Mouse (Mus musculus) forebrain, embryonic 14.5 days (tissue): Measurements from ENCODE around the gene Irx4. TPM values are rescaled to one million over a fixed set of nuclear protein-coding genes. Genes with fewer than 3 reads are reported as not detected.
A peak's percentile ranks its signal among the peaks of the same experiment; 100 is the strongest.

ENCODE experiments used
- ATAC-seq: fragments of 200-750 bp; cut with Nextera tagmentation; 2 replicates; pipeline ENCODE4 v1.8.0; 2017; ENCODE audit warnings: mild to moderate bottlenecking, moderate library complexity
- DNase-seq: peaks from one replicate; pipeline ENCODE4 v3.0.0-alpha.2; 2015; ENCODE audit warnings: low spot score
- H3K27ac ChIP-seq: fragments of 300-500 bp; sonication (generic); 2 replicates; pipeline ENCODE4 v1.5.1; 2014; ENCODE audit warnings: low read depth, mild to moderate bottlenecking, control low read depth, low read length, moderate library complexity
- H3K27me3 ChIP-seq: fragments of 300-500 bp; sonication (generic); replicated peaks from 2 replicates; pipeline ENCODE4 v1.6.1; 2014; ENCODE audit warnings: low read length, control low read depth, mixed read lengths; ENCODE audit not compliant: control insufficient read depth, insufficient read depth
- H3K36me3 ChIP-seq: fragments of 300-500 bp; sonication (generic); 2 replicates; pipeline ENCODE4 v1.6.1; 2014; ENCODE audit warnings: low read length, control low read depth; ENCODE audit not compliant: control insufficient read depth, insufficient read depth
- H3K4me1 ChIP-seq: fragments of 300-500 bp; sonication (generic); 2 replicates; pipeline ENCODE4 v1.6.1; 2014; ENCODE audit warnings: antibody characterized with exemption, low read length, control low read depth; ENCODE audit not compliant: control insufficient read depth, insufficient read depth
- H3K4me2 ChIP-seq: fragments of 300-500 bp; sonication (generic); 2 replicates; pipeline ENCODE4 v1.6.1; 2014; ENCODE audit warnings: mild to moderate bottlenecking, control low read depth, low read length
- H3K4me3 ChIP-seq: fragments of 300-500 bp; sonication (generic); 2 replicates; pipeline ENCODE4 v1.5.1; 2014; ENCODE audit warnings: low read depth, low read length, control low read depth
- H3K9ac ChIP-seq: fragments of 300-500 bp; sonication (generic); 2 replicates; pipeline ENCODE4 v1.6.1; 2014; ENCODE audit warnings: mild to moderate bottlenecking, low read length, control low read depth, moderate library complexity
- H3K9me3 ChIP-seq: fragments of 300-500 bp; sonication (generic); replicated peaks from 2 replicates; pipeline ENCODE4 v1.6.1; 2016; ENCODE audit warnings: low read length, control low read depth, mixed read lengths; ENCODE audit not compliant: control insufficient read depth
- WGBS: fragments of 180-500 bp; shearing (Covaris S2); extraction: QIAGEN DNeasy Blood & Tissue Kit; methylation state at CpG from one replicate; pipeline ENCODE4 v1.1.7; 2014; 5-methylcytosine and 5-hydroxymethylcytosine counted together
- polyA plus RNA-seq: library from polyadenylated mRNA; unstranded; fragments of >200 nt; fragmentation: Nextera tagmentation; extraction: Ambion mirVana; gene quantifications from 2 replicates; pipeline ENCODE4 v1.2.1, GENCODE M21; 2014

Gene Irx4
- polyA plus RNA-seq, 1 experiment from 2014 or later = 0.06 TPM

- no peaks in the 10 kb centered on the region for H3K36me3 ChIP-seq
- peak overlapping the region; percentile 31 for H3K4me3 ChIP-seq
- no peak for ATAC-seq
- DNase-seq = no peak
- H3K27ac ChIP-seq = no peak overlapping the region
- WGBS = 8% methylated on average over 10 of the region's 10 CpGs
- peaks cover 6% of the 10 kb centered on the region; the same call in 1 of the 2 replicates for H3K4me1 ChIP-seq
- H3K9me3 ChIP-seq = no peaks in the 10 kb centered on the region
- peaks cover 73% of the 10 kb centered on the region for H3K27me3 ChIP-seq
- H3K9ac ChIP-seq = no peak overlapping the region
- H3K4me2 ChIP-seq = peak overlapping the region; percentile 55
Measured at GRCm38 (mm10) chr13:73259577-73260353, 514 bp upstream of the Irx4 start.

- no peak for ATAC-seq
- H3K9me3 ChIP-seq = no peaks in the 10 kb centered on the region
- WGBS = 3% methylated on average over 25 of the region's 25 CpGs
- H3K27ac ChIP-seq = no peak overlapping the region
- DNase-seq = no peak
- peaks cover 10% of the 10 kb centered on the region; the same call in 1 of the 2 replicates for H3K4me1 ChIP-seq
- no peak overlapping the region for H3K9ac ChIP-seq
- H3K27me3 ChIP-seq = peaks cover 82% of the 10 kb centered on the region
- H3K4me2 ChIP-seq = peak overlapping the region; percentile 55
- peak overlapping the region; percentile 31; the same call in 1 of the 2 replicates for H3K4me3 ChIP-seq
- H3K36me3 ChIP-seq = no peaks in the 10 kb centered on the region
Measured at GRCm38 (mm10) chr13:73261036-73261730, 904 bp downstream of the Irx4 start.

- H3K27me3 ChIP-seq = peaks cover 89% of the 10 kb centered on the region
- no peak overlapping the region for H3K27ac ChIP-seq
- H3K4me2 ChIP-seq = no peak overlapping the region
- H3K9ac ChIP-seq = no peak overlapping the region
- H3K9me3 ChIP-seq = no peaks in the 10 kb centered on the region
- H3K4me1 ChIP-seq = peaks cover 10% of the 10 kb centered on the region; the same call in 1 of the 2 replicates
- no peaks in the 10 kb centered on the region for H3K36me3 ChIP-seq
- DNase-seq (no peak), ATAC-seq (no peak)
- 0% methylated on average over 2 of the region's 2 CpGs for WGBS
- H3K4me3 ChIP-seq = no peak overlapping the region
Measured at GRCm38 (mm10) chr13:73261881-73262280, 1.6 kb downstream of the Irx4 start.

- peaks cover 96% of the 10 kb centered on the region for H3K27me3 ChIP-seq
- no peak for ATAC-seq
- WGBS = 2% methylated on average over 24 of the region's 24 CpGs
- 0 out of 2 replicates have a peak overlapping the region, but pooled peaks have one; percentile 14 for H3K4me2 ChIP-seq
- H3K9ac ChIP-seq = no peak overlapping the region
- H3K27ac ChIP-seq = no peak overlapping the region
- 0 out of 2 replicates have a peak overlapping the region, but pooled peaks have one; percentile 8 for H3K4me3 ChIP-seq
- H3K4me1 ChIP-seq = peaks cover 10% of the 10 kb centered on the region; the same call in 1 of the 2 replicates
- no peaks in the 10 kb centered on the region for H3K9me3 ChIP-seq
- no peaks in the 10 kb centered on the region for H3K36me3 ChIP-seq
- DNase-seq = peak; percentile 26
Measured at GRCm38 (mm10) chr13:73262336-73263127, 2.3 kb downstream of the Irx4 start.

GRCm38 (mm10) chr13:73263128-73263971 is 3.1 kb downstream of the Irx4 start:
- Histone ChIP-seq H3K27me3 (peaks cover 97% of the 10 kb centered on the region), H3K4me1 (peaks cover 10% of the 10 kb centered on the region; the same call in 1 of the 2 replicates), H3K36me3 (no peaks in the 10 kb centered on the region), H3K4me2 (0 out of 2 replicates have a peak overlapping the region, but pooled peaks have one; percentile 14), H3K27ac (no peak overlapping the region), H3K9me3 (no peaks in the 10 kb centered on the region), H3K9ac (no peak overlapping the region), H3K4me3 (0 out of 2 replicates have a peak overlapping the region, but pooled peaks have one; percentile 8)
- WGBS = under 1% methylated on average over 40 of the region's 40 CpGs
- DNase-seq = peak; percentile 16
- ATAC-seq = no peak

- H3K4me3 ChIP-seq = no peak overlapping the region
- no peaks in the 10 kb centered on the region for H3K9me3 ChIP-seq
- peaks cover 97% of the 10 kb centered on the region for H3K27me3 ChIP-seq
- H3K27ac ChIP-seq = no peak overlapping the region
- H3K4me2 ChIP-seq = no peak overlapping the region
- DNase-seq (peak; percentile 39), ATAC-seq (no peak)
- under 1% methylated on average over 29 of the region's 29 CpGs for WGBS
- no peaks in the 10 kb centered on the region for H3K36me3 ChIP-seq
- H3K9ac ChIP-seq = no peak overlapping the region
- peaks cover 10% of the 10 kb centered on the region; the same call in 1 of the 2 replicates for H3K4me1 ChIP-seq
Measured at GRCm38 (mm10) chr13:73264166-73264735, 4.0 kb downstream of the Irx4 start.

- ATAC-seq = no peak
- no peak overlapping the region for H3K4me2 ChIP-seq
- H3K4me3 ChIP-seq = no peak overlapping the region
- no peak for DNase-seq
- 14% methylated on average over 8 of the region's 8 CpGs for WGBS
- peaks cover 10% of the 10 kb centered on the region; the same call in 1 of the 2 replicates for H3K4me1 ChIP-seq
- no peak overlapping the region for H3K27ac ChIP-seq
- H3K27me3 ChIP-seq = peaks cover 97% of the 10 kb centered on the region
- H3K36me3 ChIP-seq = no peaks in the 10 kb centered on the region
- H3K9me3 ChIP-seq = no peaks in the 10 kb centered on the region
- no peak overlapping the region for H3K9ac ChIP-seq
Measured at GRCm38 (mm10) chr13:73264831-73265230, 4.6 kb downstream of the Irx4 start.
